Mouse (Mus musculus) adrenal gland, postnatal 36 days (tissue): Measurements from ENCODE around the gene Olfr1302. TPM values are rescaled to one million over a fixed set of nuclear protein-coding genes. Genes with fewer than 3 reads are reported as not detected.

Experiments used
- DNase-seq, 2 experiments: peaks; one replicate each; pipeline ENCODE4 v3.0.0; 2021; ENCODE audit warnings: mixed read lengths in 1 of 2
- long read RNA-seq, 2 experiments: library from polyadenylated mRNA; stranded (forward); transcript quantifications; one replicate each; pipeline ENCODE4 v2.0.0; 2021; ENCODE audit warnings: borderline sequencing depth in 2 of 2
- total RNA-seq, 2 experiments: library from RNA; stranded (reverse); gene quantifications; 2 replicates each; pipeline ENCODE4 v1.2.3; 2021

Gene Olfr1302
- total RNA-seq: not detected
- long read RNA-seq, experiment 1: 0 reads
- long read RNA-seq, experiment 2: 0 reads

GRCm38 (mm10) chr2:111777129-111777528, at the start of gene Olfr1302:
Gene Olfr1302, plus strand, starts transcription at chr2:111777429.
- DNase-seq: no peak

GRCm38 (mm10) chr2:111750706-111751105, 26.5 kb upstream of the Olfr1302 start, which contains the start of gene Olfr1301:
Gene Olfr1301, plus strand, starts transcription at chr2:111751006.
- no peak for DNase-seq

GRCm38 (mm10) chr2:111812936-111813335, 35.7 kb downstream of the Olfr1302 start:
- peak; percentile 44 to 50 for DNase-seq

GRCm38 (mm10) chr2:111820240-111820639, 43.0 kb downstream of the Olfr1302 start, which contains the start of gene Olfr1303:
Gene Olfr1303, minus strand, starts transcription at chr2:111820340.
- no peak for DNase-seq

Other genes with a start within 250 kb of the Olfr1302 start
- not detected for gene Olfr1294, start 237.1 kb upstream of the Olfr1302 start, total RNA-seq
- gene Olfr1295, start 207.7 kb upstream of the Olfr1302 start, total RNA-seq: not detected
- not detected for gene Olfr1297, start 150.9 kb upstream of the Olfr1302 start, total RNA-seq
- not detected for gene Olfr1298, start 128.2 kb upstream of the Olfr1302 start, total RNA-seq
- not detected for gene Olfr1299, start 116.0 kb upstream of the Olfr1302 start, total RNA-seq
- not detected for gene Olfr1301, start 26.4 kb upstream of the Olfr1302 start, total RNA-seq
- gene Olfr1303, start 42.9 kb downstream of the Olfr1302 start, total RNA-seq: not detected
- gene Olfr1305, start 99.7 kb downstream of the Olfr1302 start, total RNA-seq: not detected
- gene Olfr1306, start 138.8 kb downstream of the Olfr1302 start, total RNA-seq: not detected
- under 1 TPM in 1 of 2 experiments, not detected in 1; 0.03 TPM for gene Olfr1307, start 172.0 kb downstream of the Olfr1302 start, total RNA-seq
- gene Olfr1308, start 187.5 kb downstream of the Olfr1302 start, total RNA-seq: not detected
- not detected for gene Olfr1309, start 212.9 kb downstream of the Olfr1302 start, total RNA-seq
- gene Olfr1310, start 235.3 kb downstream of the Olfr1302 start, total RNA-seq: not detected
- not detected for gene Olfr1311, start 247.0 kb downstream of the Olfr1302 start, total RNA-seq